Mouse (Mus musculus): ENCODE measurements around the gene Nrxn3.

GRCm38 (mm10) chr12:89945911-89946502 is 1223.3 kb downstream of the Nrxn3 start:
- TF ChIP-seq CTCF (IDR thresholded peaks at IDR 0.05; ENCODE audit: extremely low read depth, insufficient read length, insufficient replicate concordance, low read depth, low read length) (no peak), POLR2A (IDR thresholded peaks at IDR 0.05; ENCODE audit: low read depth, low read length) (no peak)
